Mouse (Mus musculus) lung, adult 2 months (tissue): ENCODE results near the gene Camta1. TPM values are rescaled to one million over a fixed set of nuclear protein-coding genes. Genes with fewer than 3 reads are reported as not detected.

Source experiments
- DNase-seq: peaks from one replicate; pipeline ENCODE4 v3.0.0; 2022
- H3K4me1 ChIP-seq: fragments of 200-500 bp; 2 replicates; pipeline ENCODE4 v1.6.1; 2011; ENCODE audit warnings: low read length; ENCODE audit not compliant: control insufficient read depth, insufficient read depth
- H3K4me3 ChIP-seq: fragments of 200-500 bp; replicated peaks from 2 replicates; pipeline ENCODE3; 2011; ENCODE audit warnings: low read depth, mild to moderate bottlenecking, control low read depth, low read length; ENCODE audit errors: extremely low read depth
- CTCF ChIP-seq: fragments of 200-500 bp; IDR thresholded peaks from 2 replicates; pipeline ENCODE4 v1.5.1; 2011; ENCODE audit warnings: mild to moderate bottlenecking, low read length, control low read depth; ENCODE audit not compliant: insufficient read depth
- POLR2A ChIP-seq: fragments of 200-500 bp; IDR thresholded peaks from 2 replicates; pipeline ENCODE4 v1.6.1; 2011; ENCODE audit warnings: low read depth, mild to moderate bottlenecking, control low read depth, low read length, borderline replicate concordance; ENCODE audit errors: extremely low read depth
- WGBS: fragments of 180-500 bp; shearing (Covaris S2); methylation state at CpG from one replicate; pipeline ENCODE4 v1.1.7; 2018; 5-methylcytosine and 5-hydroxymethylcytosine counted together
- polyA plus RNA-seq: library from polyadenylated mRNA; depleted of rRNA; stranded (reverse); fragments of >200 nt; gene quantifications from 2 replicates; pipeline ENCODE4 v1.2.3, GENCODE M21; 2012; rRNA removed

Gene Camta1
- 8.4 and 10.4 TPM in 2 replicates for polyA plus RNA-seq

DNA sequence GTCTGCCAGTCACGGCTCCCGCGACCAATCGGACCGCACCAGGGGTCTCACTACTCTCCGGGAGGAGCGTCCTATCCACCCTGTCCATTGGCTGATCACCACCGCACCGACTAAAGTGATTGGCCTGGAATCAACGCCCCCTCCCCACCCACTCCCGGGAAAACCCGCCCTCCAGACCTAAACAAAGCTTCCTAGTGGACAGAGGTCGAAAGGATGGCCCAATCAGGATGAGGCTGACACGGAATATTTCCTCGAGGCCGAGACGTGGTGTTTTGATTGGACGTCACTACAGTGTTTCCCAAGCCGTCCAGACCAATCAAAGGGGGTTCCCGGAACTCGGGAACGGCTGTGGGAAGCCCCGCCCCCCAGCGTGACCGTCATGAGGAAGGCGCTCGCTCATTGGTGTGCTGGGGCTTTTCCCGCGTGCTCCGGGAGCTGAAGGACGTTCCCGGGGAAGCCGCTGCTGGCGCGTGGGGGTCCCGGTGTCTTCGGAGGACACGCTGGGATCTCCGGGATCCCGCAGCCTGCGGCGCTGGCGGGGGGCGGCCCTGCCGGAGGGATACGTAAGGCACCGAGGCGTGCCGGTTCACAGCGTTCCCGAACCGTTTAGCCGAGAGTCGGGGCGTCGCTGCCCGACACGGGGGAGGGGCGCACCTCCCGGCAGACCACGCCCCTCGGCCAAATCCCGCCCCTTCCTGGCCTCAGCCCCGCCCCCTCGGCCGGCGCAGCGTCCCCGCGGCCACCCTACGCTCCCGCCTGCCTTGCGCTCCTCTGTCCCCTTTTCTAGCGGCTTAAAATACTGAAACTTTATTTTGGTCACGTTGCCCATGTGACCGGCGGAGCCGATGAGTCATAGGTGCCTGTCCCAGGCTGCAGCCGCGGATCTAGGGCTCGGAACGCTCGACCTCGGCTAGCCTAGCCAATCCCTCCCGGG is at the start of gene Camta1:
Gene Camta1 (minus strand): TSS at position 71 of the 934 bp plus-strand sequence.
- WGBS: under 1% methylated on average over 85 of the region's 85 CpGs

DNA sequence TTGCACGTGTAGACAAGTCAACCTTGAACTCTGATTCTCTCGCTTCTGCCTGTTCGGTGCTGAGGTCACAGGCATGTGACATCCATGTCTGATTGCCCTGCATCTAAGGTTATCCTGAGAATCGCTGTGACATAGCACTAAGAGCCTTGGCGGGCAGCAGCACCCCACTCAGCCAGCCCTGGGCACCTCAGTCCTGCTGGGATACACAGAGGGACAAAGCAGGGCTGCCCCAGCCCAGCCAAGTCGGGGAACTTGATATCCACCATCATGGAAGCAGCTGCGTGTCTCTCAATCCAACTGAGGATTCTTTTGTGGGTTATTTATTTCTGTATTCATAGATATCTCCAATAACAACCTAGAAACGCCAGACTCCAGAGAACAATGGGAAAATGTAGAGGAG is 47.1 kb upstream of the Camta1 start:
- no peak for DNase-seq
- WGBS: 62% methylated on average over 8 of the region's 8 CpGs
- TF ChIP-seq CTCF: no peak
- no peak for TF ChIP-seq POLR2A
- peaks cover 4% of the 10 kb centered on the region for H3K4me1 ChIP-seq
- H3K4me3 ChIP-seq: no peak overlapping the region

More for the DNA sequence above, at the start of gene Camta1:
- peak within 1 kb of the TSS; percentile 90 for H3K4me3 ChIP-seq
- peaks cover 13% of the 10 kb centered on the region for H3K4me1 ChIP-seq
- peak; percentile 100 for DNase-seq
- TF ChIP-seq POLR2A (peak; percentile 56; the same call in 1 of the 2 replicates), CTCF (no peak)

DNA sequence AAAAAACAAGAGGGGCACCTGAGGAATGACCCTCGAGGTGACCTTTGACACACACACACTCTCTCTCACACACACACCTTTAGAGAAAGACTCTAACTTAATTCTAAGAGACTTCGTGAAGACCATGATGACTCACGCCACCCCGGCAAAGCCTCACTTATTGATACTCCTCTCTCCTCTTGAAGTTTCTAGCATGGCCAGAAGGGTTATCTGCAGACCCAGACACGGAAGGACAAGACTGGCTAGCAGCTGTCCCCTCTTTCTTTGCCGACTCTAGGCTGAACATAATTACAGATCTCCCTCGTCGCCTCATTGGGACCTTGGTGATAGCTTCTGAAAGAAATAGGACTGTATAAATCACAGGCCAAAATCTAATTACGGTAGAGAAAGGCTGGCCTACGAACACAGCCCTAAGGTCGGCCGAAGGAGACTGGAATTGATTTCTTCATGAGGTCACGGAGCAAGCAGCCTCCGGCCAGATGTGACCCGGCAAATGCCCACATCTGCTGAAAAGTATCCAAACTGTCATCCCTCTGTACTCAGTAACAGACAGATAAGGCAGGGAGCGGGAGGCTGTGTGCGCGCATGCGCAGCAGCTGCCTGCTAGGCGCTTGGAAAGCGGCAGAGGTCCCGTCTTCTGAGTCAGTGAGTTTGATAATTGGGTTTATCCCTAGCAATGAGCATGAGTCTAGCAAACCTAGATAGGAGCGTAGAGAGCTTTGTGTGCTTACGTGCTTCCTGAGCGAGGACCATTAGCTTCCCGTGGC is 46.1 kb upstream of the Camta1 start:
- Histone ChIP-seq H3K4me1 (peaks cover 11% of the 10 kb centered on the region), H3K4me3 (no peak overlapping the region)
- TF ChIP-seq CTCF (no peak), POLR2A (no peak)
- DNase-seq: no peak
- 60% methylated on average over 26 of the region's 26 CpGs for WGBS

DNA sequence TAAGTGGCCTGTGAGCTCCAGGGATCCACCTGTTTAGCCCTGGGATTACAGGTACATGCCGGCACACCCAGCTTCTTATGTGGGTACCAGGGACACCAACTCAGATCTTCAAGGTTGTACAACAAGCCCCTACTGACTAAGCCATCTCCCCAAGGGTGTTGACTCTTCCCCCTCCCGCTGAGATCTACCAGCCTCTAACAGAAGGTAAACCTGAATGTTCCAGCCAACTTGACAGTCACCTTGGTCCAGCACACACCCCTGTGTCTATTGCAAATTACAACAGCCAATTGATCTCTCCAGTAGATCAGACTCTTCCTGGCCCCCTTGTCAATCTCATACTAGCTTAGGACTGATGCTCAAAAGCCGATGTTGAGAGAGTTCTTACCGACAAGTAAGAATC is 43.9 kb upstream of the Camta1 start:
- TF ChIP-seq POLR2A: no peak
- no peak for TF ChIP-seq CTCF
- no peak overlapping the region for H3K4me3 ChIP-seq
- peaks cover 14% of the 10 kb centered on the region for H3K4me1 ChIP-seq
- no peak for DNase-seq
- 82% methylated on average over 4 of the region's 4 CpGs for WGBS

DNA sequence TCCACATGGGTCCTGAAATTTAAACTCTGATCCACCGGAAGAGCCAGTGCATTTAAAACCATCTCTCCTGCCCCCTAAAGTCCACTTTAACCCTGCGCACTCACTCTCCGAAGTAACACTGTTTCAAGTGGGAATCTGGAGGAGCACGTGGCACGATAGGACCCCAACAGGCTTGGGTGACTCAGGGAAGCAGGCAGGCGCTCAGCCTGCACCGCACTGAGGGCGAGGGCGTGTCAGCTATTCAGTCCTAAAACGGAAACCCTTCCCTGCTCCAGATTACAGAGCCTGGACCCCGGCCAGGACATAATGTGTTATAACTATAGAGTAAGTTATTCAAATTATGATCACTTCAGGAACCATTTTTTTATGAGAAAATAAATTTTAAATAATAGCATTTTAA is 42.4 kb upstream of the Camta1 start:
- TF ChIP-seq CTCF: no peak
- no peak for TF ChIP-seq POLR2A
- no peak overlapping the region for H3K4me3 ChIP-seq
- H3K4me1 ChIP-seq: peaks cover 14% of the 10 kb centered on the region
- WGBS: 33% methylated on average over 11 of the region's 11 CpGs
- no peak for DNase-seq

DNA sequence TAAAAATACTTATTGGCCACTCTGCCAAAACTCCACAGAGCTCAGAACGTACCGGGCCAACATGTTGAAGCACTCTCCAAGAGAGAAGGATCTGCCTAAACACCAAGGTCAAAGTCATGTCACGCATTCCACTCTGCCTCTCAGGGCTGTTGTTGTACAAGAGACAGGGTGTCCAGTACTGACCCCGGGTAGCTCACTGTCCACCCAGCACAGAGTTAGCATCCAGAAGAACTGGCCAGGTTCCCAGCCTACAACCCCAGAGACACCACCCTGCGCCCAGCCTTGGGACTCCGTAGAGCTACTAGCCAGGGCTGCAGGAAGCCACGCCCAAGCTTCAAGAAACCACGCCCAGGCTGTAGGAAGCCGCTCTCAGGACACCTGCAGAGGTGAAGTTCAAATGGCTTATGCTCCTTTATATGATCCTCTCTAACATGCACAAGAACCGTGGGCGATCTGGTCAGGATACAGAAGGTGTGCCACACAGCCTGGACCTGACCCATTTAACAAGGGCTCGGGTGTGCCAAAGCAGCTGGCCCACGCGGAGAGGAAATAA is 41.1 kb upstream of the Camta1 start:
- TF ChIP-seq POLR2A: 0 out of 2 replicates have a peak, but pooled peaks have one; percentile 1
- no peak for TF ChIP-seq CTCF
- Histone ChIP-seq H3K4me3 (no peak overlapping the region), H3K4me1 (peaks cover 14% of the 10 kb centered on the region)
- 14% methylated on average over 14 of the region's 14 CpGs for WGBS
- DNase-seq: peak; percentile 56

DNA sequence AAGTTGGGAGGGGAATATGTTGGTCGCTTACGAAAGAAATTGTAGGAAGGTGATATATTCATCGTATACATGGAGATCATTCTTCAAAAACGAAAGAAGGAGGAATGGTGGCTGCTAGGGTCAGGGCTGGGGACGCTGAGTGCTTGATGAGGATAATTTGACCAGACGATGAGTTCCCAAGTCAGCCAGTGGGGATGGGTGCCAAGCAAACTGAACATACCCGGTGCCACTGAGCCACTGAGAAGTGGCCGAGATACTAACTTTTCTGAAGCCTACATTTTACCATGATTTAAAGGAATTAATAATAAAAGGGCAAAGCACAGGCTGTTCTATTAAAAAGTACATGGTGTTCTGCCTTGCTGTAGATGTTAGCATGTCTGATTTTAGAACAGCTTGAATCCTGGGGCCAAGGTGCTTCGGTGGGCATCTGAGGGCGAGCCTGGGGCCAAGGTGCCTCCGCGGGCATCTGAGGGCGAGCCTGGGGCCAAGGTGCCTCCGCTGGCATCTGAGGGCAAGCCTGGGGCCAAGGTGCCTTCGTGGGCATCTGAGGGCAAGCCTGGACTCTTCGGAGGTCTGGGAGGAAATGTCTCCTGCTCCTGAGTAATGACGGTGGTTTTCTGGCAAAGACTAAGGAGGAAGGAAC is 40.5 kb upstream of the Camta1 start:
- Histone ChIP-seq H3K4me3 (no peak overlapping the region), H3K4me1 (peaks cover 14% of the 10 kb centered on the region)
- WGBS: 52% methylated on average over 17 of the region's 17 CpGs
- TF ChIP-seq POLR2A (peak; percentile 36; the same call in 1 of the 2 replicates), CTCF (no peak)
- DNase-seq: no peak

DNA sequence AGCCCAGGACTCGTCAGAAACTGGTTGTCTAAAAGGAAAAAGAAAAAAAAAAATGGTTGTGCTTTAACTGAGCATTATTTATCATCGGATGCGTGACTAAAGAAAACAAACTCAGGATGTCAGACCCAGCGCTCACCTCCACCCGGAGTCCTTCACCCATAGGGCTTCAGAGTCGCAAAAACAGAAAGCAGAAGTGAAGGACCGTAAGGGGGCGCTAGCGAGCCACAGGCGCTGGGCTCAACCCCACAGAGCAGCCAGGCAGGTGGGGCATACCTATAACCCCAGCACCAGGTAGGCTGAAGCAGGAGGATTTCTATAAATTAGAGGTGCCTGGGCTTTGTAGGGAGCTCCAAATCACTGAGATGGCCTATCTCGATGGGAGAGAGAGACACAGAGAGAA is 39.7 kb upstream of the Camta1 start:
- 47% methylated on average over 11 of the region's 11 CpGs for WGBS
- H3K4me1 ChIP-seq: peaks cover 14% of the 10 kb centered on the region
- no peak overlapping the region for H3K4me3 ChIP-seq
- DNase-seq: no peak
- no peak for TF ChIP-seq POLR2A
- peak; percentile 30; the same call in 1 of the 2 replicates for TF ChIP-seq CTCF

DNA sequence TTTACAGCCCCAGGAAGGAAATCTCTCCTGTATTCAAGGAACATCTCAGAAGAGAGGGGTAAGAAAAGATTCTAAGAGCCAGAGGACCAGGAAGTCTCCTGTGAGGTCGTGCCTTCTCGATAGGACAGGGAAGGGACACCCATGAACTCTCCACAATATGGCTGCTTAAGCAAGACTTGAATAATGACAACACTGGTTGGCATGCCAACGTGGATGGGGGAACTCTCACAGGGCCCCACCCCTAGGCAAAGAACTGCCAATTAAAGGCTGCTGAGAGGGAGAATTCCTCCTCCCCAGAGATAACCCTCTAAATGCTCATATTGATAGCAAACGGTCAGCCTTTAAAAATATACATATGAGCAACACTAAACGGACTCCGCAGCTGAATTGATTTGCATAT is 39.1 kb upstream of the Camta1 start:
- no peak overlapping the region for H3K4me3 ChIP-seq
- WGBS: 69% methylated on average over 6 of the region's 6 CpGs
- no peak for TF ChIP-seq CTCF
- DNase-seq: no peak
- H3K4me1 ChIP-seq: peaks cover 14% of the 10 kb centered on the region
